Comparison of ENCODE assay signal across 23 mouse cellular contexts in genomic region chr8:121811931-121812570, GRCm38 (mm10). TPM values are rescaled to one million over a fixed set of nuclear protein-coding genes. Genes with fewer than 3 reads are reported as not detected.
DNase-seq lines count a peak whose midpoint lies in the region; ATAC-seq and TF ChIP-seq lines count a peak whose summit lies in the region.
"Had no signal": no experiment of that assay in that cellular context is flagged by ENCODE, and none has a peak within 500 bp of the region (broad histone marks: within the 10 kb centered on the region; RNA-seq: fewer than 3 reads in every experiment).

No protein-coding gene starts in this region.

- no peak overlapping the region for H3K27ac ChIP-seq in gastrocnemius, adult 2 months
- H3K27ac ChIP-seq in layer of hippocampus, adult 2 months = peak overlapping the region; percentile 65
- H3K27ac ChIP-seq: embryonic facial prominence, embryonic 13.5 days; forebrain, embryonic 13.5 days; heart, adult 2 months; hindbrain, embryonic 14.5 days; intestine, embryonic 15.5 days had no signal

- intact Hi-C loops in gastrocnemius, adult 2 months (cut with DNase I) = no loop called here

- DNase-seq in adrenal gland, adult 2 months = peak; percentile 38
- no peak for DNase-seq in adrenal gland, postnatal 4 days (ENCODE audit: low spot score in 2 of 2)
- peak; percentile 39 for DNase-seq in gastrocnemius, adult 2 months
- no peak for DNase-seq in gastrocnemius, postnatal 4 days (ENCODE audit: low spot score in 2 of 2)
- DNase-seq in layer of hippocampus, adult 2 months (ENCODE audit: low spot score in 2 of 2) = peak in 1 of 2 experiments; percentile 9
- DNase-seq in layer of hippocampus, postnatal 36 days = no peak
- DNase-seq in brain, adult 2 months (ENCODE audit: low read depth, low spot score) = peak; percentile 62
- DNase-seq: adrenal gland, adult 8-10 months; B cell, adult 2 months; cerebellum, adult 11-12 months; cerebellum, adult 9-10 months; cerebellum, postnatal 25 days; forebrain, postnatal 0 days; gastrocnemius, postnatal 14 days; kidney, adult 18-20 months had no signal

- no peak overlapping the region for H3K4me3 ChIP-seq in gastrocnemius, adult 2 months
- H3K4me3 ChIP-seq in layer of hippocampus, adult 2 months = no peak overlapping the region
- H3K4me3 ChIP-seq: embryonic facial prominence, embryonic 13.5 days; forebrain, embryonic 13.5 days; heart, adult 2 months; heart, embryonic 12.5 days; intestine, embryonic 15.5 days had no signal

- TF ChIP-seq CTCF in gastrocnemius, adult 2 months (IDR thresholded peaks at IDR 0.05) = no peak
- no peak for TF ChIP-seq CTCF in layer of hippocampus, adult 2 months (conservative IDR thresholded peaks at IDR 0.05)

- no peak for ATAC-seq in granulocyte monocyte progenitor cell, adult 5-6 weeks (replicated peaks; ENCODE audit: poor library complexity, severe bottlenecking)
- ATAC-seq: CD4-positive, CD25-positive, alpha-beta regulatory T cell, adult 4 months; forebrain, embryonic 13.5 days; forebrain, postnatal 0 days; intestine, embryonic 15.5 days had no signal

RNA-seq across cellular contexts. Expression of gene Klhdc4, which starts 17.3 kb away (rescaled TPM):
- 10 to 100 TPM; 17.2 to 25.6 TPM for total RNA-seq in adrenal gland, adult 2 months (2021)
- 12.2 and 14.9 TPM in 2 replicates for polyA plus RNA-seq in adrenal gland, adult 2 months (2012; rRNA removed)
- 10 to 100 TPM; 29.9 TPM for total RNA-seq in adrenal gland, postnatal 4 days (2021)
- total RNA-seq in gastrocnemius, adult 2 months (2021) = 10 to 100 TPM; 10.1 to 13.7 TPM
- 10 to 100 TPM; 17.5 to 19.0 TPM for total RNA-seq in gastrocnemius, postnatal 4 days (2021)
- 10 to 100 TPM; 28.5 to 36.2 TPM for total RNA-seq in layer of hippocampus, adult 2 months (2021)
- 10 to 100 TPM; 27.7 to 28.0 TPM for total RNA-seq in layer of hippocampus, postnatal 36 days (2021)
- total RNA-seq in granulocyte monocyte progenitor cell, adult 5-6 weeks (2014; fragmentation: Nextera tagmentation) = 41.4 and 44.4 TPM in 2 replicates
- 29.6 and 35.0 TPM in 2 replicates for total RNA-seq in granulocyte monocyte progenitor cell, adult 5-6 weeks (2017)

Comparison
In these comparisons a context has a peak if more than half of its experiments do, and no peak if none do; other contexts are left out.
1. DNase-seq: peak in adrenal gland, adult 2 months (single experiment), gastrocnemius, adult 2 months (single experiment) and brain, adult 2 months (single experiment); none in adrenal gland, postnatal 4 days (0 of 2), gastrocnemius, postnatal 4 days (0 of 2) and layer of hippocampus, postnatal 36 days (0 of 2).